Mouse (Mus musculus) NIH3T3 (cell line): Measurements from ENCODE around the gene Stx11.
"Not testable (repeated sequence)": the region's sequence is repeated elsewhere in the genome, so short reads cannot be mapped to it uniquely, and the experiment has no call there.

ENCODE experiments used
- DNase-seq: peaks from one replicate; pipeline ENCODE4 v3.0.0-alpha.2; 2012; ENCODE audit warnings: low read depth

Gene Stx11

GRCm38 (mm10) chr10:12957271-12957670, 6.8 kb downstream of the Stx11 start:
- DNase-seq: no peak

GRCm38 (mm10) chr10:12955831-12956230, 8.3 kb downstream of the Stx11 start:
- DNase-seq: peak; percentile 32

- not testable (repeated sequence) for DNase-seq
These were observed 12.7 kb downstream of the Stx11 start for GRCm38 (mm10) chr10:12951358-12951757.

GRCm38 (mm10) chr10:12949299-12949698, 14.8 kb downstream of the Stx11 start:
- DNase-seq: no peak

- no peak for DNase-seq
These were observed 16.5 kb downstream of the Stx11 start for GRCm38 (mm10) chr10:12947606-12948005.

GRCm38 (mm10) chr10:12941018-12941761, 22.9 kb downstream of the Stx11 start:
- no peak for DNase-seq

- DNase-seq: no peak
These were observed 25.3 kb downstream of the Stx11 start for GRCm38 (mm10) chr10:12938763-12939162.

- no peak for DNase-seq
These were observed 28.0 kb downstream of the Stx11 start for GRCm38 (mm10) chr10:12936079-12936478.

- no peak for DNase-seq
These were observed 28.5 kb downstream of the Stx11 start for GRCm38 (mm10) chr10:12935575-12935974.

- DNase-seq: peak; percentile 71
These were observed 32.4 kb downstream of the Stx11 start for GRCm38 (mm10) chr10:12931492-12932400.

- DNase-seq: no peak
These were observed 33.7 kb downstream of the Stx11 start for GRCm38 (mm10) chr10:12930351-12930905.

GRCm38 (mm10) chr10:12929857-12930174, 34.3 kb downstream of the Stx11 start:
- DNase-seq: no peak

- no peak for DNase-seq
These were observed 34.8 kb downstream of the Stx11 start for GRCm38 (mm10) chr10:12929149-12929856.

- DNase-seq: no peak
These were observed 35.9 kb downstream of the Stx11 start for GRCm38 (mm10) chr10:12928193-12928592.

- DNase-seq: peak; percentile 99
These were observed 41.3 kb downstream of the Stx11 start for GRCm38 (mm10) chr10:12922574-12923353.

- no peak for DNase-seq
These were observed 42.0 kb downstream of the Stx11 start for GRCm38 (mm10) chr10:12922077-12922573.

GRCm38 (mm10) chr10:12921551-12922040, 42.5 kb downstream of the Stx11 start:
- peak; percentile 77 for DNase-seq

GRCm38 (mm10) chr10:12919287-12919686, 44.8 kb downstream of the Stx11 start:
- DNase-seq: peak; percentile 85

GRCm38 (mm10) chr10:12917626-12918025, 46.5 kb downstream of the Stx11 start:
- no peak for DNase-seq

- DNase-seq: peak; percentile 61
These were observed 47.7 kb downstream of the Stx11 start for GRCm38 (mm10) chr10:12916376-12916775.

GRCm38 (mm10) chr10:12915826-12916225, 48.3 kb downstream of the Stx11 start:
- no peak for DNase-seq
